Mouse (Mus musculus) midbrain, embryonic 14.5 days (tissue): ENCODE measurements at regions not wholly inside any gene's neighbourhood (a gene's known extent, or its start where the extent isn't known, plus 50 kb on each side); places are given as distances from the start of the nearest gene placed in this dataset.

Source experiments
- ATAC-seq: fragments of 200-750 bp; cut with Nextera tagmentation; 2 replicates; pipeline ENCODE4 v1.8.0; 2017; ENCODE audit warnings: moderate number of reproducible peaks, moderate library complexity; ENCODE audit not compliant: low FRiP score, low TSS enrichment
- DNase-seq: peaks from one replicate; pipeline ENCODE4 v3.0.0-alpha.2; 2015
- H3K27ac ChIP-seq: fragments of 300-500 bp; sonication (generic); replicated peaks from 2 replicates; pipeline ENCODE4 v1.5.1; 2014; ENCODE audit warnings: mild to moderate bottlenecking, low read depth, low read length, moderate library complexity
- H3K27me3 ChIP-seq: fragments of 300-500 bp; sonication (generic); 2 replicates; pipeline ENCODE4 v1.6.1; 2014; ENCODE audit warnings: low read length, control low read depth, mixed read lengths; ENCODE audit not compliant: control insufficient read depth, insufficient read depth
- H3K36me3 ChIP-seq: fragments of 300-500 bp; sonication (generic); 2 replicates; pipeline ENCODE4 v1.6.1; 2014; ENCODE audit warnings: low read length, control low read depth; ENCODE audit not compliant: control insufficient read depth, insufficient read depth
- H3K4me1 ChIP-seq: fragments of 300-500 bp; sonication (generic); 2 replicates; pipeline ENCODE4 v1.6.1; 2014; ENCODE audit warnings: mild to moderate bottlenecking, antibody characterized with exemption, low read length, control low read depth; ENCODE audit not compliant: control insufficient read depth, insufficient read depth
- H3K4me2 ChIP-seq: fragments of 300-500 bp; sonication (generic); 2 replicates; pipeline ENCODE4 v1.6.1; 2014; ENCODE audit warnings: mild to moderate bottlenecking, low read length, moderate library complexity
- H3K4me3 ChIP-seq: fragments of 300-500 bp; sonication (generic); replicated peaks from 2 replicates; pipeline ENCODE4 v1.5.1; 2014; ENCODE audit warnings: low read depth, low read length
- H3K9ac ChIP-seq: fragments of 300-500 bp; sonication (generic); replicated peaks from 2 replicates; pipeline ENCODE4 v1.6.1; 2014; ENCODE audit warnings: mild to moderate bottlenecking, low read length, moderate library complexity
- H3K9me3 ChIP-seq: fragments of 300-500 bp; sonication (generic); 2 replicates; pipeline ENCODE4 v1.6.1; 2016; ENCODE audit warnings: low read length, control low read depth, mixed read lengths; ENCODE audit not compliant: control insufficient read depth
- WGBS: fragments of 180-500 bp; shearing (Covaris S2); extraction: QIAGEN DNeasy Blood & Tissue Kit; methylation state at CpG from one replicate; pipeline ENCODE4 v1.1.7; 2014; 5-methylcytosine and 5-hydroxymethylcytosine counted together

- Histone ChIP-seq H3K4me2 (no peak overlapping the region), H3K9ac (no peak overlapping the region), H3K27ac (no peak overlapping the region), H3K36me3 (no peaks in the 10 kb centered on the region), H3K9me3 (no peaks in the 10 kb centered on the region), H3K4me1 (no peaks in the 10 kb centered on the region), H3K4me3 (no peak overlapping the region), H3K27me3 (no peaks in the 10 kb centered on the region)
- DNase-seq (no peak), ATAC-seq (no peak)
Measured at GRCm38 (mm10) chr14:105841888-105842287, 54.7 kb downstream of the Spry2 start.

- H3K27ac ChIP-seq: no peak overlapping the region
- 90% methylated on average over 3 of the region's 3 CpGs for WGBS
- H3K4me1 ChIP-seq: no peaks in the 10 kb centered on the region
- H3K4me3 ChIP-seq: no peak overlapping the region
- no peaks in the 10 kb centered on the region for H3K27me3 ChIP-seq
- no peak overlapping the region for H3K4me2 ChIP-seq
- H3K9ac ChIP-seq: no peak overlapping the region
- H3K36me3 ChIP-seq: no peaks in the 10 kb centered on the region
- DNase-seq (no peak), ATAC-seq (no peak)
- H3K9me3 ChIP-seq: no peaks in the 10 kb centered on the region
Measured at GRCm38 (mm10) chr14:105837533-105837932, 59.1 kb downstream of the Spry2 start.

- DNase-seq (no peak), ATAC-seq (no peak)
- Histone ChIP-seq H3K9me3 (no peaks in the 10 kb centered on the region), H3K27me3 (no peaks in the 10 kb centered on the region), H3K4me3 (no peak overlapping the region), H3K4me1 (no peaks in the 10 kb centered on the region), H3K4me2 (no peak overlapping the region), H3K36me3 (no peaks in the 10 kb centered on the region), H3K9ac (no peak overlapping the region), H3K27ac (no peak overlapping the region)
- WGBS: 92% methylated on average over 12 of the region's 12 CpGs
Measured at GRCm38 (mm10) chr14:105830701-105831100, 65.9 kb downstream of the Spry2 start.

- no peak overlapping the region for H3K4me2 ChIP-seq
- DNase-seq (no peak), ATAC-seq (no peak)
- no peaks in the 10 kb centered on the region for H3K27me3 ChIP-seq
- 82% methylated on average over 4 of the region's 4 CpGs for WGBS
- no peaks in the 10 kb centered on the region for H3K4me1 ChIP-seq
- H3K36me3 ChIP-seq: no peaks in the 10 kb centered on the region
- no peaks in the 10 kb centered on the region for H3K9me3 ChIP-seq
- H3K9ac ChIP-seq: no peak overlapping the region
- no peak overlapping the region for H3K4me3 ChIP-seq
- H3K27ac ChIP-seq: no peak overlapping the region
Measured at GRCm38 (mm10) chr14:105830301-105830700, 66.3 kb downstream of the Spry2 start.

GRCm38 (mm10) chr14:105823129-105823528 lies 73.5 kb downstream of the Spry2 start:
- H3K4me1 ChIP-seq: no peaks in the 10 kb centered on the region
- ATAC-seq (no peak), DNase-seq (no peak)
- H3K36me3 ChIP-seq: no peaks in the 10 kb centered on the region
- H3K9ac ChIP-seq: no peak overlapping the region
- no peak overlapping the region for H3K4me2 ChIP-seq
- no peaks in the 10 kb centered on the region for H3K9me3 ChIP-seq
- H3K27me3 ChIP-seq: no peaks in the 10 kb centered on the region
- H3K4me3 ChIP-seq: no peak overlapping the region
- WGBS: 90% methylated on average over 8 of the region's 8 CpGs
- no peak overlapping the region for H3K27ac ChIP-seq

GRCm38 (mm10) chr14:105822653-105823052 lies 74.0 kb downstream of the Spry2 start:
- Histone ChIP-seq H3K9me3 (no peaks in the 10 kb centered on the region), H3K27me3 (no peaks in the 10 kb centered on the region), H3K36me3 (no peaks in the 10 kb centered on the region), H3K4me2 (no peak overlapping the region), H3K4me3 (no peak overlapping the region), H3K4me1 (no peaks in the 10 kb centered on the region), H3K27ac (no peak overlapping the region), H3K9ac (no peak overlapping the region)
- WGBS: 92% methylated on average over 9 of the region's 9 CpGs
- ATAC-seq (no peak), DNase-seq (no peak)

- Histone ChIP-seq H3K4me2 (no peak overlapping the region), H3K4me3 (no peak overlapping the region), H3K36me3 (no peaks in the 10 kb centered on the region), H3K27ac (no peak overlapping the region), H3K27me3 (no peaks in the 10 kb centered on the region), H3K9me3 (no peaks in the 10 kb centered on the region), H3K9ac (no peak overlapping the region), H3K4me1 (peaks cover 4% of the 10 kb centered on the region; the same call in 1 of the 2 replicates)
- 93% methylated on average over 2 of the region's 2 CpGs for WGBS
- DNase-seq (no peak), ATAC-seq (no peak)
Measured at GRCm38 (mm10) chr14:105819534-105819933, 77.1 kb downstream of the Spry2 start.

GRCm38 (mm10) chr14:105818841-105819240 lies 77.8 kb downstream of the Spry2 start:
- no peak for DNase-seq
- Histone ChIP-seq H3K27ac (no peak overlapping the region), H3K4me2 (no peak overlapping the region), H3K9me3 (no peaks in the 10 kb centered on the region), H3K4me1 (peaks cover 4% of the 10 kb centered on the region; the same call in 1 of the 2 replicates), H3K27me3 (no peaks in the 10 kb centered on the region), H3K4me3 (no peak overlapping the region), H3K36me3 (no peaks in the 10 kb centered on the region), H3K9ac (no peak overlapping the region)
- ATAC-seq: no peak
- 97% methylated on average over 3 of the region's 3 CpGs for WGBS

- no peaks in the 10 kb centered on the region for H3K27me3 ChIP-seq
- H3K36me3 ChIP-seq: no peaks in the 10 kb centered on the region
- H3K4me2 ChIP-seq: no peak overlapping the region
- H3K4me3 ChIP-seq: no peak overlapping the region
- WGBS: 90% methylated on average over 6 of the region's 6 CpGs
- no peak for ATAC-seq
- peaks cover 4% of the 10 kb centered on the region; the same call in 1 of the 2 replicates for H3K4me1 ChIP-seq
- no peaks in the 10 kb centered on the region for H3K9me3 ChIP-seq
- no peak for DNase-seq
- no peak overlapping the region for H3K27ac ChIP-seq
- no peak overlapping the region for H3K9ac ChIP-seq
Measured at GRCm38 (mm10) chr14:105817481-105817880, 79.1 kb downstream of the Spry2 start.
